Mouse (Mus musculus): ENCODE measurements at regions not wholly inside any gene's neighbourhood (a gene's known extent, or its start where the extent isn't known, plus 50 kb on each side); places are given as distances from the start of the nearest gene placed in this dataset.

GRCm38 (mm10) chr6:103353346-103353745, 157.0 kb upstream of the Chl1 start:
- ATAC-seq (ENCODE audit: low FRiP score) (peak; percentile 58; the same call in 1 of the 2 replicates), DNase-seq (ENCODE audit: low spot score, missing footprints) (no peak)
- no peak overlapping the region for H3K27ac ChIP-seq (ENCODE audit: low read depth, low read length)
- no peak overlapping the region for H3K4me3 ChIP-seq (ENCODE audit: low read depth, low read length)
- H3K9ac ChIP-seq (ENCODE audit: low read length), result no peak overlapping the region
- H3K36me3 ChIP-seq (ENCODE audit: control insufficient read depth, insufficient read depth, low read length), result no peaks in the 10 kb centered on the region
- no peaks in the 10 kb centered on the region for H3K9me3 ChIP-seq (ENCODE audit: control insufficient read depth, low read length)
- no peaks in the 10 kb centered on the region for H3K4me1 ChIP-seq (ENCODE audit: control insufficient read depth, insufficient read depth, low read length)
- WGBS, result 79% methylated on average over 1 of the region's 1 CpGs
- H3K27me3 ChIP-seq (ENCODE audit: control insufficient read depth, insufficient read depth, low read length), result no peaks in the 10 kb centered on the region
- no peak overlapping the region for H3K4me2 ChIP-seq

GRCm38 (mm10) chr6:103366782-103367491, 143.4 kb upstream of the Chl1 start:
- WGBS, result 84% methylated on average over 2 of the region's 2 CpGs
- Histone ChIP-seq H3K27ac (ENCODE audit: low read depth, low read length) (no peak overlapping the region), H3K9ac (ENCODE audit: low read length) (no peak overlapping the region), H3K4me2 (no peak overlapping the region), H3K4me1 (ENCODE audit: control insufficient read depth, insufficient read depth, low read length) (no peaks in the 10 kb centered on the region), H3K36me3 (ENCODE audit: control insufficient read depth, insufficient read depth, low read length) (no peaks in the 10 kb centered on the region), H3K9me3 (ENCODE audit: control insufficient read depth, low read length) (no peaks in the 10 kb centered on the region), H3K4me3 (ENCODE audit: low read depth, low read length) (no peak overlapping the region), H3K27me3 (ENCODE audit: control insufficient read depth, insufficient read depth, low read length) (no peaks in the 10 kb centered on the region)
- peak; percentile 39 for DNase-seq (ENCODE audit: low spot score, missing footprints)
- no peak for ATAC-seq (ENCODE audit: low FRiP score)

- Histone ChIP-seq H3K36me3 (ENCODE audit: control insufficient read depth, insufficient read depth, low read length) (no peaks in the 10 kb centered on the region), H3K27me3 (ENCODE audit: control insufficient read depth, insufficient read depth, low read length) (no peaks in the 10 kb centered on the region), H3K4me3 (ENCODE audit: low read depth, low read length) (no peak overlapping the region), H3K9ac (ENCODE audit: low read length) (no peak overlapping the region), H3K9me3 (ENCODE audit: control insufficient read depth, low read length) (no peaks in the 10 kb centered on the region), H3K4me1 (ENCODE audit: control insufficient read depth, insufficient read depth, low read length) (no peaks in the 10 kb centered on the region; the same call in 1 of the 2 replicates), H3K27ac (ENCODE audit: low read depth, low read length) (no peak overlapping the region), H3K4me2 (no peak overlapping the region)
- DNase-seq (ENCODE audit: low spot score, missing footprints), result no peak
- ATAC-seq (ENCODE audit: low FRiP score), result no peak
- 89% methylated on average over 7 of the region's 7 CpGs for WGBS
These were observed 135.4 kb upstream of the Chl1 start for GRCm38 (mm10) chr6:103374956-103375355.

GRCm38 (mm10) chr6:103377277-103377676, 133.1 kb upstream of the Chl1 start:
- DNase-seq (ENCODE audit: low spot score, missing footprints), result peak; percentile 28
- no peaks in the 10 kb centered on the region for H3K36me3 ChIP-seq (ENCODE audit: control insufficient read depth, insufficient read depth, low read length)
- ATAC-seq (ENCODE audit: low FRiP score), result peak; percentile 61
- WGBS, result 62% methylated on average over 1 of the region's 1 CpGs
- H3K4me2 ChIP-seq, result no peak overlapping the region
- no peak overlapping the region for H3K4me3 ChIP-seq (ENCODE audit: low read depth, low read length)
- no peak overlapping the region for H3K27ac ChIP-seq (ENCODE audit: low read depth, low read length)
- no peaks in the 10 kb centered on the region for H3K9me3 ChIP-seq (ENCODE audit: control insufficient read depth, low read length)
- H3K9ac ChIP-seq (ENCODE audit: low read length), result no peak overlapping the region
- H3K4me1 ChIP-seq (ENCODE audit: control insufficient read depth, insufficient read depth, low read length), result no peaks in the 10 kb centered on the region; the same call in 1 of the 2 replicates
- no peaks in the 10 kb centered on the region for H3K27me3 ChIP-seq (ENCODE audit: control insufficient read depth, insufficient read depth, low read length)

GRCm38 (mm10) chr6:103378047-103378446, 132.3 kb upstream of the Chl1 start:
- Histone ChIP-seq H3K4me1 (ENCODE audit: control insufficient read depth, insufficient read depth, low read length) (no peaks in the 10 kb centered on the region; the same call in 1 of the 2 replicates), H3K4me3 (ENCODE audit: low read depth, low read length) (no peak overlapping the region), H3K27me3 (ENCODE audit: control insufficient read depth, insufficient read depth, low read length) (no peaks in the 10 kb centered on the region), H3K27ac (ENCODE audit: low read depth, low read length) (no peak overlapping the region), H3K9ac (ENCODE audit: low read length) (no peak overlapping the region), H3K4me2 (no peak overlapping the region), H3K36me3 (ENCODE audit: control insufficient read depth, insufficient read depth, low read length) (no peaks in the 10 kb centered on the region), H3K9me3 (ENCODE audit: control insufficient read depth, low read length) (no peaks in the 10 kb centered on the region)
- DNase-seq (ENCODE audit: low spot score, missing footprints) (peak; percentile 75), ATAC-seq (ENCODE audit: low FRiP score) (peak; percentile 35; the same call in 1 of the 2 replicates)

GRCm38 (mm10) chr6:103381030-103381429, 129.4 kb upstream of the Chl1 start:
- Histone ChIP-seq H3K27ac (ENCODE audit: low read depth, low read length) (no peak overlapping the region), H3K4me3 (ENCODE audit: low read depth, low read length) (no peak overlapping the region), H3K36me3 (ENCODE audit: control insufficient read depth, insufficient read depth, low read length) (no peaks in the 10 kb centered on the region), H3K4me2 (no peak overlapping the region), H3K9me3 (ENCODE audit: control insufficient read depth, low read length) (no peaks in the 10 kb centered on the region), H3K27me3 (ENCODE audit: control insufficient read depth, insufficient read depth, low read length) (no peaks in the 10 kb centered on the region), H3K9ac (ENCODE audit: low read length) (no peak overlapping the region), H3K4me1 (ENCODE audit: control insufficient read depth, insufficient read depth, low read length) (no peaks in the 10 kb centered on the region; the same call in 1 of the 2 replicates)
- DNase-seq (ENCODE audit: low spot score, missing footprints) (no peak), ATAC-seq (ENCODE audit: low FRiP score) (0 out of 2 replicates have a peak, but pooled peaks have one; percentile 10)
- WGBS, result 43% methylated on average over 1 of the region's 1 CpGs

- Histone ChIP-seq H3K4me3 (ENCODE audit: low read depth, low read length) (no peak overlapping the region), H3K9me3 (ENCODE audit: control insufficient read depth, low read length) (no peaks in the 10 kb centered on the region), H3K4me2 (no peak overlapping the region), H3K27me3 (ENCODE audit: control insufficient read depth, insufficient read depth, low read length) (no peaks in the 10 kb centered on the region), H3K36me3 (ENCODE audit: control insufficient read depth, insufficient read depth, low read length) (no peaks in the 10 kb centered on the region), H3K27ac (ENCODE audit: low read depth, low read length) (no peak overlapping the region), H3K9ac (ENCODE audit: low read length) (no peak overlapping the region), H3K4me1 (ENCODE audit: control insufficient read depth, insufficient read depth, low read length) (no peaks in the 10 kb centered on the region; the same call in 1 of the 2 replicates)
- ATAC-seq (ENCODE audit: low FRiP score) (0 out of 2 replicates have a peak, but pooled peaks have one; percentile 17), DNase-seq (ENCODE audit: low spot score, missing footprints) (peak; percentile 72)
- 60% methylated on average over 2 of the region's 2 CpGs for WGBS
These were observed 128.5 kb upstream of the Chl1 start for GRCm38 (mm10) chr6:103381930-103382329.

- DNase-seq (ENCODE audit: low spot score, missing footprints) (peak; percentile 79), ATAC-seq (ENCODE audit: low FRiP score) (no peak)
These were observed 123.8 kb upstream of the Chl1 start for GRCm38 (mm10) chr6:103386591-103386990.

GRCm38 (mm10) chr6:103405961-103406360, 104.4 kb upstream of the Chl1 start:
- peak; percentile 12 for DNase-seq (ENCODE audit: low spot score, missing footprints)
- no peaks in the 10 kb centered on the region for H3K36me3 ChIP-seq (ENCODE audit: control insufficient read depth, insufficient read depth, low read length)
- ATAC-seq (ENCODE audit: low FRiP score), result no peak

More at GRCm38 (mm10) chr6:103386591-103386990, 123.8 kb upstream of the Chl1 start:
- H3K27ac ChIP-seq (ENCODE audit: low read depth, low read length), result no peak overlapping the region
- no peak overlapping the region for H3K4me2 ChIP-seq
- H3K4me1 ChIP-seq (ENCODE audit: control insufficient read depth, insufficient read depth, low read length), result no peaks in the 10 kb centered on the region; the same call in 1 of the 2 replicates
- H3K27me3 ChIP-seq (ENCODE audit: control insufficient read depth, insufficient read depth, low read length), result no peaks in the 10 kb centered on the region
- no peak overlapping the region for H3K4me3 ChIP-seq (ENCODE audit: low read depth, low read length)
- no peaks in the 10 kb centered on the region for H3K36me3 ChIP-seq (ENCODE audit: control insufficient read depth, insufficient read depth, low read length)
- no peaks in the 10 kb centered on the region for H3K9me3 ChIP-seq (ENCODE audit: control insufficient read depth, low read length)
- 50% methylated on average over 4 of the region's 4 CpGs for WGBS
- H3K9ac ChIP-seq (ENCODE audit: low read length), result no peak overlapping the region

More at GRCm38 (mm10) chr6:103405961-103406360, 104.4 kb upstream of the Chl1 start:
- H3K4me1 ChIP-seq (ENCODE audit: control insufficient read depth, insufficient read depth, low read length), result no peaks in the 10 kb centered on the region
- no peak overlapping the region for H3K27ac ChIP-seq (ENCODE audit: low read depth, low read length)
- no peak overlapping the region for H3K4me3 ChIP-seq (ENCODE audit: low read depth, low read length)
- H3K9me3 ChIP-seq (ENCODE audit: control insufficient read depth, low read length), result no peaks in the 10 kb centered on the region
- no peak overlapping the region for H3K9ac ChIP-seq (ENCODE audit: low read length)
- no peaks in the 10 kb centered on the region for H3K27me3 ChIP-seq (ENCODE audit: control insufficient read depth, insufficient read depth, low read length)
- no peak overlapping the region for H3K4me2 ChIP-seq

All from midbrain, embryonic 11.5 days (tissue).